Mouse (Mus musculus) heart, postnatal 0 days (tissue): Measurements from ENCODE around the gene Slc24a2.

Source experiments
- CTCF ChIP-seq: IDR thresholded peaks from 2 replicates; pipeline ENCODE4 v1.5.1; 2016; ENCODE audit warnings: antibody characterized with exemption, control low read depth, low read depth
- EP300 ChIP-seq: IDR thresholded peaks from 2 replicates; pipeline ENCODE4 v1.6.1; 2016; ENCODE audit warnings: antibody characterized with exemption, low read depth

DNA sequence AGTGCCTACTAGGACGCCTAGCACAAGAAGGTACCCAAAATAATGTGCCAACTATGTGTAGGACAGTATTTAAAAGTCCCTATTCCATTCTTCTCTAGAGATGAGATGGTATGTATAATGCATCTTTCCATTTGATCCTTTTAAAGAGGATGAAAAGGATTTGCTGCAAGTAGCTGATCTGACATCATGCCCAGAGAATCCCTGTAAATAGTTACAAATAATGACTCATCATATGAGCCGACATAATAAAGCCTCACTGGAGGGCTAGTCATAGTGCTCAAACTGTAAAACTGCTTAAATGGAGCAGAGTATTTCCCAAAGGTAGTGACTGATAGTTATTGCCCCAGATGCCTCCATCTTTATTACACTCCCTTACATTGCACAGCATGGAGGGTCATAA, 183.1 kb downstream of the Slc24a2 start:
- TF ChIP-seq CTCF (no peak), EP300 (no peak)
